Mouse (Mus musculus) C2C12 (cell line): ENCODE results near the gene Fam192a. TPM values are rescaled to one million over a fixed set of nuclear protein-coding genes. Genes with fewer than 3 reads are reported as not detected.

ENCODE experiments used
- H3K27me3 ChIP-seq: one replicate; pipeline ENCODE4 v1.6.1; 2011; ENCODE audit not compliant: control insufficient read depth, insufficient read depth, insufficient read length
- H3K36me3 ChIP-seq: one replicate; pipeline ENCODE4 v1.6.1; 2011; ENCODE audit not compliant: control insufficient read depth, insufficient read depth
- H3K4me3 ChIP-seq: one replicate; pipeline ENCODE4 v1.5.1; 2011; ENCODE audit warnings: mild to moderate bottlenecking, control low read depth; ENCODE audit not compliant: poor library complexity, insufficient read depth, severe bottlenecking
- H3K79me2 ChIP-seq: one replicate; pipeline ENCODE4 v1.6.1; 2011; ENCODE audit not compliant: control insufficient read depth, insufficient read depth
- H3K79me3 ChIP-seq: one replicate; pipeline ENCODE4 v1.6.1; 2011; ENCODE audit warnings: low read depth, control low read depth
- H3ac ChIP-seq: one replicate; pipeline ENCODE3; 2011; ENCODE audit warnings: low read depth; ENCODE audit not compliant: control insufficient read depth, insufficient read length
- CEBPB ChIP-seq: IDR thresholded peaks from one replicate; pipeline ENCODE4 v1.6.1; 2011; ENCODE audit warnings: low read depth, mild to moderate bottlenecking, control low read depth, moderate library complexity
- CTCF ChIP-seq: IDR thresholded peaks from one replicate; pipeline ENCODE4 v1.5.1; 2011; ENCODE audit not compliant: control insufficient read depth, insufficient read depth, insufficient read length
- FOSL1 ChIP-seq: IDR thresholded peaks from one replicate; pipeline ENCODE4 v1.8.0; 2011; ENCODE audit warnings: mild to moderate bottlenecking, low read length; ENCODE audit not compliant: poor library complexity, insufficient read depth, severe bottlenecking
- MAX ChIP-seq: IDR thresholded peaks from one replicate; pipeline ENCODE4 v1.6.1; 2011; ENCODE audit warnings: mild to moderate bottlenecking, control low read depth
- MYOD1 ChIP-seq: IDR thresholded peaks from one replicate; pipeline ENCODE4 v1.6.1; 2011; ENCODE audit warnings: low read depth; ENCODE audit not compliant: control insufficient read depth, insufficient read length
- MYOG ChIP-seq: IDR thresholded peaks from one replicate; pipeline ENCODE4 v1.6.1; 2011; ENCODE audit not compliant: control insufficient read depth, insufficient read length; ENCODE audit errors: extremely low read depth
- USF1 ChIP-seq: IDR thresholded peaks from one replicate; pipeline ENCODE4 v1.6.1; 2011; ENCODE audit warnings: low read depth, mild to moderate bottlenecking, control low read depth, moderate library complexity
- polyA plus RNA-seq: library from polyadenylated mRNA; unstranded; fragments of >200 nt; fragmentation: generic; extraction: Trizol; gene quantifications from one replicate; pipeline ENCODE4 v1.2.1, GENCODE M21; 2012; ENCODE audit warnings: missing spikeins

Gene Fam192a
- polyA plus RNA-seq, 1 experiment: 23.6 TPM

DNA sequence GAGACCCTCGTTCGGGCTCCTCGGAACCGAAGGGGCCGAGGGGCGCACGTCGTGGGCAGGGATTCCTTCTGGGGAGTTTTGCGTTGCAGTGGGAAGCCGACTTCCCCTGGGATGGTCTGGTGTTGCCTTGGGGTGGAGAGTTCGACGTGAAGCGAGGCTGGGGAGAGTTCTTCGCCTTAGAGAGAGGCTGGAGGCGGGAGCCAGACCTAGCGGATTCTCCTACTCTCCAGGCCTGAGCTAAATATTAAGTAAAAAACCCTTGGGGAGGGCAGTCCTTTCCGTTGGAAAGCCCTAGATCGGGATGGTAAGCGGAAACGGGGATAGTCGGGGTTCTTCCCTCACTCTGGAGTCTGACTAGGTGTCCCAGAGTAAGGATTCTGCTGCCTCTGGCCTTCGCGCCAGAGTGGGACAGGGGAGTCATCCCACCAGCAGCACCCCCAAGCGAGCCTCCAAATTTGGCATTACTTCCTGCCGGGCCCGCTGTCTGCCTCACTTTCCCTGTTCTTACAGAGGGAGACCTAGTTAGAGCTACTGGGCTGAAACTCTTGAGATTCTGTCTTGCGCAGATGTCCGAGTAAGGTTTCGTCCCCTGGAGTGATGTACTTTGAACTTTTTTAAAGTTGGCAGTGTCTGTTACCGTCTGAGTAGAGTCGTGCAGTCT is 804 bp upstream of the Fam192a start:
- H3K27me3 ChIP-seq: no peaks in the 10 kb centered on the region

DNA sequence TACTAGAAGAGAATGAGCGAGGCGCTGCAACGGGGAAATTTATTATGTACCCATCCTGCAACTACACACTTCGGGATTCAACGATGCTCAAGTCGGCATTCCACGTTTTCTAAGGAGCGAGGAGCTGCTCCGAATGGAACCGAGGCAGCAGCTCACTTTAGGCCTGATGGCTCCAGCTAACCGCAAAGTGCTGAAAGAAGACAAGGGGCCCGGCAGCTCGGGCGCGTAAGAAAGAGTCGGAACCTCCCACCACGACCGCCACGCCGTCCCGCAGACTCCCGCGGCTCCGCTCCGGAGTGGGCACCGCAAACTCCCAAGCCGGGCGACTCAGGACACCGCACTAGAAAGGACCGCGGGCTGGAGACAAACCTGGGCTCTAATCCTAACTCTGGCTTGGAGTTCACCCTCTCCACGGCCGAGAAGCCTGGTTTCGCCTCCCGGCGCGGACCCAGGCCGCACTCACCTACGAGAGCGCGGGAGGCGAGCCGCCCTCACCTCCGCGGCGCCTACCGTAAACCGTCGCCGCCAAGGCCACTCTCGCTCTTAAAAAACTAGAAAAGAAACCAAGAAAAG is 677 bp downstream of the Fam192a start:
- Histone ChIP-seq H3K27me3 (no peaks in the 10 kb centered on the region), H3K79me2 (peaks cover 91% of the 10 kb centered on the region), H3K4me3 (peak overlapping the region; percentile 96), H3K36me3 (peaks cover 2% of the 10 kb centered on the region), H3K79me3 (peaks cover 40% of the 10 kb centered on the region), H3ac (peak overlapping the region; percentile 88)
- TF ChIP-seq MYOG (no peak), MAX (no peak), CEBPB (no peak), CTCF (no peak), MYOD1 (no peak), FOSL1 (no peak), USF1 (no peak)

More for the DNA sequence above, 804 bp upstream of the Fam192a start:
- Histone ChIP-seq H3K36me3 (peaks cover 3% of the 10 kb centered on the region), H3K79me3 (peaks cover 44% of the 10 kb centered on the region), H3K4me3 (peak overlapping the region; percentile 82), H3K79me2 (peaks cover 82% of the 10 kb centered on the region), H3ac (peak overlapping the region; percentile 89)
- no peak for TF ChIP-seq USF1

DNA sequence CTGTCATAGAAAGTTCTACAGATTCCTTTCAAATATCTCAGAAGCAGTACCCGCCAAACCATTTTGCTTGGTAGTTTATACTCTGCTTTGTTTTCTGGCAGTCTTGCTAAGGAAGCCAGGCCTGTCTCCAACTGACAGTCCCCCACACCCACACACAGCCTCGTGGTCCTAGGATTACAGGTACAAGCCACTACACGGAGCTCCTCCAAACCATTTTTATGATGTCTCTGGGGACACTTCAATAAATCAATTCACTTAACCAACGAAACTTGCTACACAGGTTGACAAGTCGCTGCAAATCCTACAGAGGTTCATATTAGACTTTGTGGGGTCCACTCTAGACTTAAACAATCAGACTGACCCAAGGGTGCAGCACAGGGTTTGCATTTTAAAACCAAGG is 1.3 kb downstream of the Fam192a start:
- Histone ChIP-seq H3K4me3 (peak overlapping the region; percentile 96), H3K27me3 (no peaks in the 10 kb centered on the region), H3K79me3 (peaks cover 44% of the 10 kb centered on the region), H3ac (peak overlapping the region; percentile 88), H3K36me3 (peaks cover 9% of the 10 kb centered on the region), H3K79me2 (peaks cover 92% of the 10 kb centered on the region)
- TF ChIP-seq FOSL1 (no peak), MYOD1 (no peak), MYOG (no peak), USF1 (no peak), MAX (no peak), CTCF (no peak), CEBPB (no peak)

DNA sequence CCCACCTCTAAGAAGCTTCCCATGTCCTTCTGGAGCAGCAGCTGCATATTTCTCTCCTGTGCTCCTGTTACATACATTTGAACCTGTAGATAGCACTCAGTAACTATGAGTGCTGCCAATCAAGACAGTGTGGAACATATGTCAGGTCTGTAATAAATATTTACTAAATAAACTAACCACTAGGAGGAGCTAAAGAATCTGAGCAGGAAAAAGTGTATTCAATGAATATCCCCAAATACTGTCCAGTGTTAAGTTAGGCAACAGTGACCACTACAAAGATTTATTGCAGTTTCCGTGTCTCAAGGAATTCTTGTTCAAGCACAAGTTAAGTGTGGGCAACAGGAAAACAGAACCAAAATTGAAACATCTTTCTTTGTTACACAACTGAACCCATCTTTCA is 7.6 kb downstream of the Fam192a start:
- peaks cover 14% of the 10 kb centered on the region for H3K36me3 ChIP-seq
- peaks cover 24% of the 10 kb centered on the region for H3K79me3 ChIP-seq
- peaks cover 73% of the 10 kb centered on the region for H3K79me2 ChIP-seq
- no peak overlapping the region for H3K4me3 ChIP-seq
- TF ChIP-seq CTCF (no peak), MAX (no peak)
- H3K27me3 ChIP-seq: no peaks in the 10 kb centered on the region
- no peak overlapping the region for H3ac ChIP-seq

DNA sequence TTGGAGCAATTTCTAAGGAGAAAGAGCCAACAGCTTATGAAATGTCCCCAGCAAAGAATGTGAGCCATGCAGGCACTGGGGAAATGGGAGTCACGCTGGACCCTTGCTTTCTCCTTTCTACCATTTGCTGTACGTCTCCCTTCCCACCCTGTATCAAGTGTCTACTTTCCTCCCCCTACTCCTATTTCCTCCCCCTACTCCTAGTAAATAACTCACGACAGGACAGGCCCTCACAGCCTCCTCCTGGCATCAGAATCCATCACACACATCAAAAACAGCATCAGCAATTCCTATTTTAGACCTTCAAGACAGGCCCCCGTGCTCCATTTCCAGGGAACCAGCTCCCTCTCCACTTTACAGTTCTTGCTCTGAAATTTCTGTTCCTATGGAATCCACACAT is 10.1 kb downstream of the Fam192a start:
- H3K4me3 ChIP-seq: no peak overlapping the region
- H3K27me3 ChIP-seq: no peaks in the 10 kb centered on the region
- H3K36me3 ChIP-seq: peaks cover 35% of the 10 kb centered on the region

GRCm38 (mm10) chr8:94584238-94584817 is 17.5 kb downstream of the Fam192a start:
- Histone ChIP-seq H3K4me3 (no peak overlapping the region), H3ac (no peak overlapping the region), H3K27me3 (no peaks in the 10 kb centered on the region), H3K79me2 (no peaks in the 10 kb centered on the region), H3K79me3 (no peaks in the 10 kb centered on the region), H3K36me3 (peaks cover 71% of the 10 kb centered on the region)
- no peak for TF ChIP-seq FOSL1
- TF ChIP-seq MAX: no peak
- peak; percentile 49 for TF ChIP-seq CTCF
- no peak for TF ChIP-seq CEBPB
- TF ChIP-seq MYOD1: peak; percentile 43
- no peak for TF ChIP-seq MYOG

More for the DNA sequence above, 10.1 kb downstream of the Fam192a start:
- Histone ChIP-seq H3K79me2 (peaks cover 49% of the 10 kb centered on the region), H3ac (no peak overlapping the region), H3K79me3 (peaks cover 13% of the 10 kb centered on the region)
- TF ChIP-seq MYOD1 (no peak), USF1 (no peak), MYOG (no peak), FOSL1 (no peak), MAX (no peak)
